9 mouse cellular contexts compared by ENCODE assay signal in the genomic region with DNA sequence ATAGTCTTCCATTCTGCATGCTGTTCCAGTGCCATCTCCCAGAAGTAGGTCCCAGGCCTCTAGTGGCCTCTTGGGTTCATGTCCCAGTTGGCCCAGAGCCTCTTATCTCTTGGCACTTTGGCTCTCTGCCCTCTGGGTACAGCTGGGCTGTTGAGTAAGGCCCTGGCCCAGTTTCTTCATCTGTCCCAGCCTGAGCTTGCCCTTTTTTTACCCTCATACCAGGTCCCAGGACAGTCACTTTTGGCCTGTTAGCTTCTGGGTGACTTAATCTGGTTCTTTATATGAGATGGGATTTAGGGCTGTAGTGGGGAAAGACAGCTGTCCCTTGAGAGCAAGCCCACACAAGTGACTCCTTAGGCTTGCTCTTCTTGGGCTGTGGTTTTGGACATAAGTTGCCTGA. TPM values are rescaled to one million over a fixed set of nuclear protein-coding genes. Genes with fewer than 3 reads are reported as not detected.
DNase-seq lines count a peak whose midpoint lies in the region; ATAC-seq and TF ChIP-seq lines count a peak whose summit lies in the region.
"Had no signal": no experiment of that assay in that cellular context is flagged by ENCODE, and none has a peak within 500 bp of the region (broad histone marks: within the 10 kb centered on the region; RNA-seq: fewer than 3 reads in every experiment).

No protein-coding gene starts in this region.

- H3K4me2 ChIP-seq in heart, postnatal 0 days (ENCODE audit: low read depth, low read length), result no peak overlapping the region
- no peak overlapping the region for H3K4me2 ChIP-seq in heart, embryonic 11.5 days
- H3K4me2 ChIP-seq in forebrain, postnatal 0 days (ENCODE audit: low read depth), result no peak overlapping the region
- H3K4me2 ChIP-seq: forebrain, embryonic 13.5 days; hindbrain, embryonic 15.5 days had no signal

- H3K27me3 ChIP-seq in heart, postnatal 0 days (ENCODE audit: control insufficient read depth, insufficient read depth, low read length), result no peaks in the 10 kb centered on the region
- H3K27me3 ChIP-seq in heart, embryonic 11.5 days (ENCODE audit: control insufficient read depth, insufficient read depth, low read length), result no peaks in the 10 kb centered on the region
- H3K27me3 ChIP-seq in forebrain, postnatal 0 days (ENCODE audit: insufficient read depth, low read length), result no peaks in the 10 kb centered on the region
- H3K27me3 ChIP-seq: forebrain, embryonic 13.5 days; hindbrain, embryonic 15.5 days had no signal

- H3K9me3 ChIP-seq in heart, postnatal 0 days (replicated peaks; ENCODE audit: control insufficient read depth, low read length), result no peaks in the 10 kb centered on the region
- H3K9me3 ChIP-seq in heart, embryonic 11.5 days (replicated peaks; ENCODE audit: control insufficient read depth, low read length), result no peaks in the 10 kb centered on the region
- no peaks in the 10 kb centered on the region for H3K9me3 ChIP-seq in forebrain, postnatal 0 days (ENCODE audit: low read length)
- H3K9me3 ChIP-seq: forebrain, embryonic 13.5 days; hindbrain, embryonic 15.5 days had no signal

- no peaks in the 10 kb centered on the region for H3K4me1 ChIP-seq in heart, postnatal 0 days (ENCODE audit: control insufficient read depth, insufficient read depth)
- no peaks in the 10 kb centered on the region for H3K4me1 ChIP-seq in heart, embryonic 11.5 days (ENCODE audit: control insufficient read depth, insufficient read depth, low read length)
- no peaks in the 10 kb centered on the region for H3K4me1 ChIP-seq in forebrain, postnatal 0 days (ENCODE audit: insufficient read depth)
- H3K4me1 ChIP-seq: forebrain, embryonic 13.5 days; hindbrain, embryonic 15.5 days had no signal

- H3K36me3 ChIP-seq in heart, postnatal 0 days (replicated peaks; ENCODE audit: control insufficient read depth, insufficient read depth, low read length), result peaks cover 73% of the 10 kb centered on the region
- peaks cover 45% of the 10 kb centered on the region for H3K36me3 ChIP-seq in heart, embryonic 11.5 days (ENCODE audit: control insufficient read depth, insufficient read depth, low read length)
- H3K36me3 ChIP-seq in forebrain, postnatal 0 days (ENCODE audit: insufficient read depth), result peaks cover 75% of the 10 kb centered on the region

- no peak for TF ChIP-seq CTCF in heart, postnatal 0 days (IDR thresholded peaks at IDR 0.05; ENCODE audit: low read depth)
- no peak for TF ChIP-seq CTCF in forebrain, postnatal 0 days (IDR thresholded peaks at IDR 0.05; ENCODE audit: low read depth)

- H3K9ac ChIP-seq in heart, postnatal 0 days (replicated peaks; ENCODE audit: low read depth, low read length), result no peak overlapping the region
- H3K9ac ChIP-seq in heart, embryonic 11.5 days (ENCODE audit: low read depth, low read length), result no peak overlapping the region
- H3K9ac ChIP-seq in forebrain, postnatal 0 days, result no peak overlapping the region
- H3K9ac ChIP-seq: forebrain, embryonic 13.5 days; hindbrain, embryonic 15.5 days had no signal

- peak overlapping the region; percentile 30; the same call in 1 of the 2 replicates for H3K27ac ChIP-seq in heart, postnatal 0 days (ENCODE audit: low read depth)
- no peak overlapping the region for H3K27ac ChIP-seq in heart, embryonic 11.5 days (ENCODE audit: low read depth, low read length)
- no peak overlapping the region for H3K27ac ChIP-seq in forebrain, postnatal 0 days (ENCODE audit: low read depth, low read length)
- H3K27ac ChIP-seq: forebrain, embryonic 13.5 days; hindbrain, embryonic 15.5 days had no signal

- ATAC-seq in heart, postnatal 0 days (ENCODE audit: insufficient read depth, low read depth), result peak; percentile 61
- no peak for ATAC-seq in heart, embryonic 11.5 days (replicated peaks; ENCODE audit: insufficient number of reproducible peaks, low FRiP score, low TSS enrichment)
- ATAC-seq in megakaryocyte progenitor cell, adult 5-6 weeks (replicated peaks; ENCODE audit: poor library complexity), result peak; percentile 64
- ATAC-seq in forebrain, postnatal 0 days, result no peak
- no peak for ATAC-seq in frontal cortex, adult (ENCODE audit: low TSS enrichment)
- ATAC-seq: forebrain, embryonic 13.5 days had no signal

- TF ChIP-seq EP300 in heart, postnatal 0 days (IDR thresholded peaks at IDR 0.05; ENCODE audit: low read depth), result no peak

- no peak overlapping the region for H3K4me3 ChIP-seq in heart, postnatal 0 days (ENCODE audit: low read depth, low read length)
- H3K4me3 ChIP-seq in heart, embryonic 11.5 days (ENCODE audit: low read depth, low read length), result no peak overlapping the region
- H3K4me3 ChIP-seq in forebrain, postnatal 0 days (ENCODE audit: low read depth, low read length), result no peak overlapping the region
- H3K4me3 ChIP-seq: forebrain, embryonic 13.5 days; hindbrain, embryonic 15.5 days had no signal

- DNase-seq in heart, postnatal 0 days (ENCODE audit: low spot score), result no peak
- DNase-seq in adrenal gland, adult 2 months, result peak; percentile 92
- DNase-seq in gastrocnemius, postnatal 10 days, result peak; percentile 59
- DNase-seq in forebrain, postnatal 0 days, result no peak

RNA-seq across cellular contexts. Expression of gene Ptpa, which starts 13.3 kb away (rescaled TPM):
- total RNA-seq in heart, postnatal 0 days (2014; rRNA removed; ENCODE audit: low replicate concordance), result 109 and 112 TPM in 2 replicates
- 92.4 TPM in 2 replicates for polyA plus RNA-seq in heart, postnatal 0 days (2015; fragmentation: Nextera tagmentation; extraction: Ambion mirVana)
- 50.3 and 63.5 TPM in 2 replicates for polyA plus RNA-seq in heart, embryonic 11.5 days (2014; fragmentation: Nextera tagmentation; extraction: Ambion mirVana)
- 100 to 1,000 TPM; 124 to 147 TPM for total RNA-seq in adrenal gland, adult 2 months (2021)
- polyA plus RNA-seq in adrenal gland, adult 2 months (2012; rRNA removed), result 235 and 242 TPM in 2 replicates
- 100 to 1,000 TPM in 1 of 2 experiments, 10 to 100 TPM in 1; 95.1 to 101 TPM for total RNA-seq in gastrocnemius, postnatal 10 days (2021)
- total RNA-seq in megakaryocyte progenitor cell, adult 5-6 weeks (2015), result 75.9 and 90.4 TPM in 2 replicates
- total RNA-seq in megakaryocyte progenitor cell, adult 5-6 weeks (2017), result 63.0 and 63.3 TPM in 2 replicates
- total RNA-seq in forebrain, postnatal 0 days (2014; rRNA removed), result 129 and 132 TPM in 2 replicates
- 143 and 148 TPM in 2 replicates for polyA plus RNA-seq in forebrain, postnatal 0 days (2015; fragmentation: Nextera tagmentation; extraction: Ambion mirVana)

RNA-seq across cellular contexts. Expression of gene Crat, which starts 13.5 kb away (rescaled TPM):
- total RNA-seq in heart, postnatal 0 days (2014; rRNA removed; ENCODE audit: low replicate concordance), result 351 and 413 TPM in 2 replicates
- polyA plus RNA-seq in heart, postnatal 0 days (2015; fragmentation: Nextera tagmentation; extraction: Ambion mirVana), result 263 and 266 TPM in 2 replicates
- 61.5 and 66.0 TPM in 2 replicates for polyA plus RNA-seq in heart, embryonic 11.5 days (2014; fragmentation: Nextera tagmentation; extraction: Ambion mirVana)
- 100 to 1,000 TPM; 216 to 274 TPM for total RNA-seq in adrenal gland, adult 2 months (2021)
- polyA plus RNA-seq in adrenal gland, adult 2 months (2012; rRNA removed), result 326 and 448 TPM in 2 replicates
- 100 to 1,000 TPM; 228 to 262 TPM for total RNA-seq in gastrocnemius, postnatal 10 days (2021)
- total RNA-seq in megakaryocyte progenitor cell, adult 5-6 weeks (2015), result 21.2 and 31.7 TPM in 2 replicates
- 8.4 and 9.1 TPM in 2 replicates for total RNA-seq in megakaryocyte progenitor cell, adult 5-6 weeks (2017)
- 28.0 and 33.6 TPM in 2 replicates for total RNA-seq in forebrain, postnatal 0 days (2014; rRNA removed)
- 20.7 and 24.0 TPM in 2 replicates for polyA plus RNA-seq in forebrain, postnatal 0 days (2015; fragmentation: Nextera tagmentation; extraction: Ambion mirVana)

RNA-seq across cellular contexts. Expression of gene Dolpp1, which starts 37.1 kb away (rescaled TPM):
- 40.6 and 56.4 TPM in 2 replicates for total RNA-seq in heart, postnatal 0 days (2014; rRNA removed; ENCODE audit: low replicate concordance)
- 14.4 and 15.0 TPM in 2 replicates for polyA plus RNA-seq in heart, postnatal 0 days (2015; fragmentation: Nextera tagmentation; extraction: Ambion mirVana)
- 19.5 and 21.3 TPM in 2 replicates for polyA plus RNA-seq in heart, embryonic 11.5 days (2014; fragmentation: Nextera tagmentation; extraction: Ambion mirVana)
- total RNA-seq in adrenal gland, adult 2 months (2021), result 10 to 100 TPM; 16.5 to 21.9 TPM
- polyA plus RNA-seq in adrenal gland, adult 2 months (2012; rRNA removed), result 70.6 and 82.0 TPM in 2 replicates
- 10 to 100 TPM; 10.9 to 14.3 TPM for total RNA-seq in gastrocnemius, postnatal 10 days (2021)
- total RNA-seq in megakaryocyte progenitor cell, adult 5-6 weeks (2015), result 4.0 and 8.1 TPM in 2 replicates
- 16.3 and 26.0 TPM in 2 replicates for total RNA-seq in megakaryocyte progenitor cell, adult 5-6 weeks (2017)
- 52.2 and 92.4 TPM in 2 replicates for total RNA-seq in forebrain, postnatal 0 days (2014; rRNA removed)
- 40.1 and 44.7 TPM in 2 replicates for polyA plus RNA-seq in forebrain, postnatal 0 days (2015; fragmentation: Nextera tagmentation; extraction: Ambion mirVana)

RNA-seq across cellular contexts. Expression of gene Ier5l, which starts 44.9 kb away (rescaled TPM):
- total RNA-seq in heart, postnatal 0 days (2014; rRNA removed; ENCODE audit: low replicate concordance), result 12.4 and 12.5 TPM in 2 replicates
- polyA plus RNA-seq in heart, postnatal 0 days (2015; fragmentation: Nextera tagmentation; extraction: Ambion mirVana), result 0.94 and 1.2 TPM in 2 replicates
- 2.4 TPM in 2 replicates for polyA plus RNA-seq in heart, embryonic 11.5 days (2014; fragmentation: Nextera tagmentation; extraction: Ambion mirVana)
- 1 to 10 TPM; 2.4 to 7.8 TPM for total RNA-seq in adrenal gland, adult 2 months (2021)
- polyA plus RNA-seq in adrenal gland, adult 2 months (2012; rRNA removed), result 30.6 and 39.4 TPM in 2 replicates
- 1 to 10 TPM; 4.8 to 7.4 TPM for total RNA-seq in gastrocnemius, postnatal 10 days (2021)
- total RNA-seq in megakaryocyte progenitor cell, adult 5-6 weeks (2015), result 0.07 and 0.12 TPM in 2 replicates
- total RNA-seq in megakaryocyte progenitor cell, adult 5-6 weeks (2017), result 0.10 and 0.96 TPM in 2 replicates
- total RNA-seq in forebrain, postnatal 0 days (2014; rRNA removed), result 17.7 and 19.9 TPM in 2 replicates
- polyA plus RNA-seq in forebrain, postnatal 0 days (2015; fragmentation: Nextera tagmentation; extraction: Ambion mirVana), result 4.0 and 6.2 TPM in 2 replicates

Comparison
In these comparisons a context has a peak if more than half of its experiments do, and no peak if none do; other contexts are left out.
1. ATAC-seq: peak in heart, postnatal 0 days (single experiment) and megakaryocyte progenitor cell, adult 5-6 weeks (single experiment); none in heart, embryonic 11.5 days (single experiment), forebrain, postnatal 0 days (single experiment) and frontal cortex, adult (single experiment).
2. DNase-seq: peak in adrenal gland, adult 2 months (single experiment) and gastrocnemius, postnatal 10 days (single experiment); none in heart, postnatal 0 days (single experiment) and forebrain, postnatal 0 days (single experiment).